Mouse (Mus musculus): ENCODE measurements around the gene Cald1.

The Cald1 gene

DNA sequence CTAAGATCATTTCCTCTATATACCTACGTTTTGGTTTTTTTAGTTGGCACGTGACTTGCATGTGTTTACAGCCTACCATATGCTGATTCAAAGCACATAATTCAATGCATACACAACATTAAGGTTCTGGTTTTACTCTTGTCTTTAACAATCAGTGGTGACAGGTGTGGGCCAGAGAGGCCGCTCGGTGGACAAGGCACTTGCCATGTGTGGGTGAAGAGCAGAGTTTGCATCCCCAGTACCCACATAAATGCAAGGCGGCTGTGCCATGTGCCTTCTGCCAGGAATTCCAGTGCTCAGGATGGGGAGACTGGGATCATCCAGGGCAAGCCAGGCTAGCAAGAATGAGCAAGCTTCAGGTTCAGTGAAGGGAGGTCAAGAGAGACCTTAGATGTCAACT lies 14.8 kb downstream of the Cald1 start:
- DNase-seq (ENCODE audit: inconsistent ontology term): no peak

- DNase-seq (ENCODE audit: inconsistent ontology term): no peak
These were observed 17.1 kb downstream of the Cald1 start for GRCm38 (mm10) chr6:34615419-34615818.

GRCm38 (mm10) chr6:34619494-34619893 lies 21.2 kb downstream of the Cald1 start:
- DNase-seq (ENCODE audit: inconsistent ontology term): no peak

- no peak for DNase-seq (ENCODE audit: inconsistent ontology term)
These were observed 21.9 kb downstream of the Cald1 start for GRCm38 (mm10) chr6:34620242-34620641.

- DNase-seq (ENCODE audit: inconsistent ontology term): no peak
These were observed 24.6 kb downstream of the Cald1 start for GRCm38 (mm10) chr6:34622865-34623264.

- DNase-seq (ENCODE audit: inconsistent ontology term): peak; percentile 67
These were observed 25.0 kb downstream of the Cald1 start for GRCm38 (mm10) chr6:34623290-34623689.

DNA sequence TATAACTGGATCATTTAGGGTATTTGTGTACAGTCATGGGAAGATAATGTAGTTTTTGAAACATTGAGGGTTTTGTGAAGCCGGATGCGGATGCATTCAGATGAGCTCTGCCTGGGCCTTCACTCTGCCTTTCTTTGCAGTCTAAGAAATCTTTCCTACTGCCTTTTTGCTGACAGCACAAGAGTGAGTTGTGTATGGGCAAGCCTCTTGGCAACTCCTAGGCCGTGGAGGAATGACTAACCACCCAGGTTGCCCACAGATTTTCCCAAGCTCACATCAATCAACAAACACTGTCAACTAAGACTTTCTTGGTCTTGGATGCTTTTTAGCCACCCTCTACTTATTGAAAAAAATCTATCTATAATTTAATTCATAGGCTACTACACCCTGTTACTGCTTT lies 26.2 kb downstream of the Cald1 start:
- no peak for DNase-seq (ENCODE audit: inconsistent ontology term)

- DNase-seq (ENCODE audit: inconsistent ontology term): no peak
These were observed 28.4 kb downstream of the Cald1 start for GRCm38 (mm10) chr6:34626586-34627245.

DNA sequence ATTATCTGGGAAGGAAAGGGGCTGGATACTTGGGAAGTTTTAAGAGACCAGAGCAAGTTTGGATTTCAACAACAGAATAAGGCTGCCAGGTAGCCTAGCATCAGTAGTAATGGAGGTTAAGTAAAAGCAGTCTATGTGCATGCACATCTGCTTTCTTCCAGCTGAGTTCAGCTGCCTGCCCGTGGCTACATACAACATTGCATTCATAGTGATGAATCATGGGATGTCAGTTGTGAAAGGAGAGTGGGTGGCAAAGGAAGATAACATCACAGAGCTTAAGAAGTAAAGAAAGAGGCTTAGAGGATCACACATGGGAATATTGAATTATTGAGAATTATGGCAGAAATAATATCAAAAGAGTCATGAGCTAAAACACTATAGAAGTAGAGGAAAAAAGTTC lies 29.8 kb downstream of the Cald1 start:
- DNase-seq (ENCODE audit: inconsistent ontology term): no peak

GRCm38 (mm10) chr6:34633776-34634175 lies 35.5 kb downstream of the Cald1 start:
- DNase-seq (ENCODE audit: inconsistent ontology term): peak; percentile 82

GRCm38 (mm10) chr6:34637588-34638438 lies 39.5 kb downstream of the Cald1 start:
- peak; percentile 25 for DNase-seq (ENCODE audit: inconsistent ontology term)

DNA sequence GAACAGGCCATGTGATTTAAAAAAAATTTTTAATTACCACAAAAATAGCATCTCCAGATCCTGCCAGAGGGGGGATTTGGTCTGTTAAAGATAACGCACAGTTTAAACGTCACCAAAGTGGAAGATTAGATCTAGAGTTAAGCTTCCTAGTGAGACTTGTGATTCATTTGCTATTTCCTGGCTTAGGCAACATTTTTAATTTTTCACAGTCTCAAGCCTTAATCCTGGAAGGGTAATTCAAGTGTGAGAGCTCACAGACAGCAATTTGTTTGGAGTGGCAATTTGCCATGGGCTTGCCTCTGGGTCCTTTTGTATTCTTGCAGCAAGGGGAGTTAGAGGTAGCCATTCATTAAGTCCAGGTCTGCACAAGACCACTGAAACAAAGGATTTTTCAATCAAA lies 40.4 kb downstream of the Cald1 start:
- peak; percentile 77 for DNase-seq (ENCODE audit: inconsistent ontology term)

DNA sequence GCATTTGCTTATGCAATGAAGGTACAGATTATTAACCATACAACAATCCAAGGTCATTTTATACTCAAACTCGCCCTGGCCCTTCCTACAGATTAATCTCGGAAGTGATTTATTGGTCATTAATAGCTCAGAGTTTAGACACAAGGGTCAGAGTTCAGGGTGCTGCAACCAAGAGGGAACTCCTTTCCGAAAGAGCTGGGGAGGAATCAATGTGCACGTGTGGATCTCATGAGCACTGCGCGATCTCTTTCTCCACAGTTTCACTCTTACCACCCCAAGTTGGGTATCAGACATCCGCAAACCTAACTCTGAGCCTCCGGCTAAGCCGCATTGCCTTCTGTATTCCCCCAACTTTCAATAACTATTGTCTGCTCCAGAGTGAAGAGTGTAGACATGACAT lies 41.9 kb downstream of the Cald1 start:
- DNase-seq (ENCODE audit: inconsistent ontology term): no peak

DNA sequence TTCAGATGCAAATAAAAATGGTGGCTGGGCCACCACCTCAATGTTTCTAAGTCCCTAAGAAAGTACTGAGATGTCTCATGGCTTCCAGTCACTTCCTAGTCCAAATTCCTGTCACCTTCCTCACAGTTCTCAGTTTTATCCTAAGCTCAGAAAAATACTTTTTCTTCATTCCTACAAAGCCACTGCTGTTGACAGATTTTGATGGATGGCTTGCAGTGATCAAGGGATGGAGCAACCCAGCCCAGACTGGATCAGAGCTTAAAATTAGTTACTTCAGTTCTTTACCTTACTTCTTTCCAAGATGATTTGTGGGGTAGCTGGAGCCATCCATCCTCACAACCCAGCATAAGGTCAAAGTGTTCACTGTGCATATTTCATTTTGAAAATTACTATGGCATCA lies 42.8 kb downstream of the Cald1 start:
- DNase-seq (ENCODE audit: inconsistent ontology term): no peak

DNA sequence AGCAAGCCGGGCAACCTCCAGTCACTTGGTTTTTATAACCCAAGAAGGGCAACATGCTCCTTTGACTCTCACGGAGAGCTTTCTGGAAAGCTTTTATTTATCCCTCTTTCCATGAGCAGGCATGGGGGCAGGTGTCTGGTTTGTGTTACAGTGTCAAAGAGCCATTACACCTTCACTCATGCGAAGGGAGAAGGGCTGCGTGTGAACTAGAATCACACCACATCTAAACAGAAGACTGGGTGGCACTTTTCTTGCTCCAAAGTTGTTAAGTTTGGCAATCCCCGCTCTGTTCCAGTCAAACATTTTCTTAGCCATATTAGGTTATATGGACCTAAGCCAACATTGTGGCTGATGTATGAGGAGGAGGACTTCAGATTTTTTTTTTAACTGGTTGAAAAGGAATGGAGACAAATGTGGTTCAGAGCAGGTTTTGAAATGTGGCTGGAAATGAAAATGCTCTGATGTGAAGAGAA lies 43.8 kb downstream of the Cald1 start:
- peak; percentile 66 for DNase-seq (ENCODE audit: inconsistent ontology term)

DNA sequence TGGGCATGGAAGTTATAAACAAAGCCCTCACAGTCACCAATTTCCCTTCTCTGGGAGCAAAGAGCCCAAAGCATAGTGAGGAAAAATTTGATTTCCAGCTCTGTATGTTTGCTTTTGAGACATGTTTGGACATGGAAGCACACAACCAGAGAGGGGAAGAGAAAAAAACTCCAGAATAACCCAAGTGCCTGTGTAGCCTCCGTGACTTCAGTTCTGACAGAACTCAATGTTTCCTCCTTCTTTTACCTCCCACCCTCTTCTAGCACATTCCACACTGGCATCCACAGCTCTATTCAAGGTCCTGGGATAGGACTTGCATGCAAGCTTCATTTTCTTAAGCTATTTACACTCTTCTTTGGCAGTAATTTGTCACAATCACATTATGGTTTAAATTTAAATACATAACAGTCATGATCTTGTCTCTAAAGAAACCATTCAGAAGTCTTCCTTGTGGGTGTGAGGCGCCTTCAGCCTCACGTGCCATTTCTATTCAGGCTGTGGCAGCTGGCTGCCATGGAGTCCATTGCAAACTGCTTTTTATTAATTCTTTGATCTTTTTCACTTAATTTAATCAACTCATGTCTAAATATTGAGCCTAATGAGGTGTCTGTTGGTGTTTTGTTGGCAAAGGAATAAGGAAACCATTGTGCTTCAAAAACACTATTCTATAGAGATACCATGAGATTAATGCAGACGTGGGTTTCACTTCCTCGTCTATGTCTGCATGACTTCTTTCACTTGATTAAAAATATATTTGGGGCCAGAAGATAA lies 49.9 kb downstream of the Cald1 start:
- peak; percentile 20 for DNase-seq (ENCODE audit: inconsistent ontology term)

- peak; percentile 74 for DNase-seq (ENCODE audit: inconsistent ontology term)
These were observed 53.0 kb downstream of the Cald1 start for GRCm38 (mm10) chr6:34651298-34651697.

DNA sequence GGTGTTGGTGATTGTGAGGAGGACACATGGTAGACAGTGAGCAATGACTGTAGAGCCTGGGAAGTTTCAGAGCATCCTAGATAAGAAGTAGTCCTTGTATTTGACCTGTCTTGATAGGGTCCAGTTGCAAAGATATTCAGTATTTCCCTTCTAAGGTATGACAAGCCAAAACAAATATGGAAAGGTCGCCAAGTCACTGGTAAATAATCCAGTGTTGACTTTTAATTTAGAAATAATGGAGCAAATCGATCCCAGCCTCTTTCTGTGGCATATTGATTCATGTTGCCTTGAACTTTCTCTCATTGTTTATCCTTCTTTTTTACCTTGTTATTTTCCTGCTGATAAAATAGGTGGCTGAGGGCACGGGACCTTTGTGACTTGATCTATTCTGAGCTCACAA lies 57.4 kb downstream of the Cald1 start:
- no peak for DNase-seq (ENCODE audit: inconsistent ontology term)

DNA sequence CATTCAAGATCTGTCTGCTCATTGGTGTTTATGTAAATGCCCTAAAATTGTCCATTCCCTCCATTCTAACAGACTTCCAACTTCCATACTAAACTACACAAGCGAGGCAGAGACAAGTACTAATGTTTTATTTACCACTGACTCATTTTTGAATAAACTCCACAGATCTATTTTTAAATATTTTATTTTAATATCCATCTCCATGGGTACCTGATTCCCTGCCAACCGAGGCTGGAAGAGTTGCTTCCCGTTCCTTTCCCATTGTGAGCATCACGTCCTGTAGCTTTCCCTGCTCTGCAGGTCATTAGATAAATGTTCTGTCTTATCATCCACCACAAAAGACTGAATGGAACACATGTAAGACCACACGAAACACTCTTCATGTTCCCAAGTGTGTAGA lies 60.5 kb downstream of the Cald1 start:
- DNase-seq (ENCODE audit: inconsistent ontology term): no peak

DNA sequence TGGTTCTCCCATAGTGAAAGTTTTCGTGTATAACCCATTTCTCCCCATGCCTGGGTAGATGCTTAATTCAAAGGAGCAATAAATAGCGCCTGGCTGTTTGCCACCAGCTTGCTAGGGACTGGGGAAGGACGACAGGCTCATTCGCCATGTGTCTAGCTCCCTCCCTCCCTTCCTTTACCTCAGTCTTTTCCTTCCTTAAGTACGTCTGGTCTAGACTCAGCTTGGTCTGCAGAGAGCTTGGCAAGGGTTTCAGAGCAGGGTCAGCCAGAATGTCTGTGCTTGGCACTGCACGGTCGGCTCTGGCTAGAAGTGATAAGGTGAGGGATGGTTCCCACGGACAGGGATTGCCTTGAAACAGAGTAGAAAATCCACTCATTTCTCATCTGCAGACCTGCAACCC lies 62.4 kb downstream of the Cald1 start:
- peak; percentile 41 for DNase-seq (ENCODE audit: inconsistent ontology term)

DNA sequence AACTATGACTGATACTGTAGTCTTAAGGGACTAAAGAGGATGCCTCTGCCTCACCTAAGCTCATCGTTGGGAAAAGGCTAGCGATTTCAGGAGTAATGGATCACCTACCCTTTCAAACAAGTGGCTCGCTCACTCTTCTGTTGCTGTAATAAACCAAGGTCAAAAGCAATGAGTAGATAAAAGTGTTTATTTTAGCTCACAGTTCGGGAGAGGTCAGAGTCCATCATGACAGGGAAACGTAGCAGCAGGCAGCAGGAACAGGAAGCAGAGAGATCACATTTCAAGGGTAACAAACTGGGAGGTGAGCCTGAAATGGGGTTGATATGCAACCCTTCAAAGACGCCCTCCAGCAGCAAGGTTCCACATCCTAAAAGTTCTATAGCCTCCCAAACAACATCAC lies 64.3 kb downstream of the Cald1 start:
- DNase-seq (ENCODE audit: inconsistent ontology term): no peak

GRCm38 (mm10) chr6:34664291-34664690 lies 66.0 kb downstream of the Cald1 start:
- no peak for DNase-seq (ENCODE audit: inconsistent ontology term)
